Mouse (Mus musculus): ENCODE data around the gene Nsun2.
A peak's percentile ranks its signal among the peaks of the same experiment; 100 is the strongest.
"Not testable (repeated sequence)": the region's sequence is repeated elsewhere in the genome, so short reads cannot be mapped to it uniquely, and the experiment has no call there.

The Nsun2 gene

GRCm38 (mm10) chr13:69555045-69555444 is 21.5 kb downstream of the Nsun2 start:
- no peak for DNase-seq

DNA sequence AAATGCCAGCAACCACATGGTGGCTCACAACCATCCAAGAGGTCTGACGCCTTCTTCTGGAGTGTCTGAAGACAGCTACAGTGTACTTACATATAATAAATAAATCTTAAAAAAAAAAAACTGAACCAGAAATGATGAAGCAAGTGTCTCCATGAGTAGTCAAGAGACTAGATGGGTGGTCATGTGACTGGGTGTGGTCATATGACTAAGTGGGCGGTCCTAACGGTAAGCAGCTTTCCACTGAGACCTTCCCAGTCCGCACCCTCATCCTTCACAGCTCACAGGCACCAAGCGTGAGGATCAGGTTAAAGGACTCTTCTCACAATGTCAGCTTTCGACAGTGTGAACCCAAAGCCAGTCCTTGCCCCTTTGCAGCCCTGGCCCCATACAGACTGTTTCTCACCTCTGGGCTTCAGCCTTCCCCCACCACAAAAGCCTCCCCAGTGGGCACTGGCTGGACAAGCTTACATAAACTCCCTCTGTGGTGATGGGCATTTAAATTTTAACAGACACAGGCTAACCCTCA is 22.5 kb downstream of the Nsun2 start:
- DNase-seq, result no peak

DNA sequence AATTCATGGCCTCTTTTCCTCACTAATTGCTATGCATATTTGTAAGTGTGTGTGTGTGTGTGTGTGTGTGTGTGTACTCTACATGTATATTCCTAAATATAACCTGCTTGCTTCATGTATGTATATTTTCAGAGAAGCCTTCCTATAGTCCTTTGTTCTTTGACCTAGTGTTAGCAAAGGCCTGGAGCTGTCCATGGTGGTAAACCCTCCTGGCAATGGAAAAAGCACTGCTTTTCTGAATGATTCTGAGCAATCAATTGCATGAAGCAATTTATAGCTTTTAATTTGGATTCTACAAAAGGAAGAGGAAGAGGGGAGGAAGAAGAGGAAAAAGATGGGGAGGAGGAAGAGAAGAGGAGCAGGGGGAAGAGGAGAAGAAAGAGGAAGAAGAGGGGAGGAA is 23.2 kb downstream of the Nsun2 start:
- DNase-seq, result no peak

GRCm38 (mm10) chr13:69558098-69558660 is 24.6 kb downstream of the Nsun2 start:
- peak; percentile 53 for DNase-seq

GRCm38 (mm10) chr13:69559291-69559961 is 25.9 kb downstream of the Nsun2 start:
- DNase-seq, result no peak

- DNase-seq, result no peak
Observed at GRCm38 (mm10) chr13:69562004-69562403, 28.5 kb downstream of the Nsun2 start.

DNA sequence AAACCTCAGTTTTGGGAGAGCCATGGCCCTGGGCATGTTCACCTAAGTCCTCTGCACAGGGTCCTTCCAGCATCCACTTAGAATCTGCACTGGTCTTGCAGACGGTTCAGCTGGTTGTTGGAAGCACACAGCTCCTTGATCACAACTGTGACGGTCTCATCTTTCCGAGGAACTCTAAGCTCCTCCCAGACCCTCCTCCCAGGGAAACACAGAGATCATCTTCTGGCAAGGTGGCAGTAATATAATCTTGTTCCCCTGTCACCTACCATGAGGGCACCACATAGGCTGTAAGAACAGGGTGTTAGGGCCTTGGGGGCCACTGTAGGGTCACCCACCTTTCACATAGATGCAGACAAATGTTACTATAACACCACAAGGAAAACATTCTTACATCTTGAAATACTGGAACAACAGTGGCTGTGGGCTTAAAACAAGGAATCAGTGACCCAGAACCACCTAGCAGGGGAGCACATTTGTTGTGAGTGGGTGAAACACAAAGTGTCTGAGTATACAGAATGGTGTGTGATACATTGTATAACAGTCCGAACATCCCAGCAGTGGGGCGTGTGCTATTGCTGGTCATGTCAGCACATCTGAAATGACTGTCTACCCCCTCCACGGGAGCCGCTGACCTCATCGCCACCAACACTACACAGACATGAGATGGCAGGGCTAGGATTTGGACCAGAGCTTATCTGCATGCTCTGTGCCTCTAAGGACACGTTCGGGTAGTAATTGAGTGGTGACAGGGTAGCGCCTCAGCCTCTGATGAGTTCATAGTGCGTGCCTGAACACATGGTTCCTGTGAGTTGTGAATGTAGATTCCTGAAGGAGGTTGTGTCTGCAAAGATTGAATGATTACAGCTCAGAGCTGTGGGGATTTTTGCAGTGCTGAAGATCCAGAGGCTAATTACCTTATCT is 29.4 kb downstream of the Nsun2 start:
- no peak for DNase-seq

DNA sequence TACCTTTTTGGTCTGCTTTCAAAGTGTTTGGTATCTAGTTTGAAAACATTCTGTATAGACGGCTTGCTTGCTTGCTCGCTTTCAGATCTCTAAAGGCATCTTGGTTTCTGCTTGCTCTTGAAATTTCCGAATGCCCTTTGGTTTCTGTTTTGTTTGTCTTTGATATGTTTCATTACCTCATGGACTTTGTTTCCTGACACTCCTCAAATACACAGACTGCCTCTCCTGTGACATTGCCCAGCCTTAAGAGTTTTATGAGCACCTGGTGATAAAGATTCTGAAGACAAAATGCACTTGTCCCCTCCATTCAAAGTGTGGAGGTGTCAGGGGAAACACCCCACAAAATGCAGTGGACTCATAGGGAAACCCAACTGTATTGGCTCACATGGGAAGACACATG is 30.4 kb downstream of the Nsun2 start:
- no peak for DNase-seq

GRCm38 (mm10) chr13:69564573-69564972 is 31.0 kb downstream of the Nsun2 start:
- no peak for DNase-seq

GRCm38 (mm10) chr13:69565401-69565800 is 31.9 kb downstream of the Nsun2 start:
- DNase-seq, result not testable (repeated sequence)

GRCm38 (mm10) chr13:69569201-69569600 is 35.7 kb downstream of the Nsun2 start:
- DNase-seq, result no peak

DNA sequence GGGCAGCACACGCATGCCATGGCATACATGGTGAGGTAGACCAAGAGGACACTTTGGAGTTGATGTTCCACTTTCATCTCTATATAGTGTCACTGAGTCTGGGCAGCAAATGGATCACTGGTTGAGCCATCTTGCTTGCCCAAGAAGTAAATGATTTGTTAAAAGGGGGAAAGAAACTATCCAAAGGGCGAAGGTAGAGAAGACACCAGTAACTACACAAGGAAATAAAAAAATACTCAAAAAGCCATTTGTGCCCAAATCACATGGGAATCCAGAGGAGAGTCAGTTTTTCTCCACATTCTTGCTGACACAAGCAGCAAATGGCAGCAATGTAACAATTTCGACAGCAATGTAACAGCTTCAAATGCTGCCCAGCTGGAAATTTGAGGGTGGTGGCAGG is 39.0 kb downstream of the Nsun2 start:
- no peak for DNase-seq

DNA sequence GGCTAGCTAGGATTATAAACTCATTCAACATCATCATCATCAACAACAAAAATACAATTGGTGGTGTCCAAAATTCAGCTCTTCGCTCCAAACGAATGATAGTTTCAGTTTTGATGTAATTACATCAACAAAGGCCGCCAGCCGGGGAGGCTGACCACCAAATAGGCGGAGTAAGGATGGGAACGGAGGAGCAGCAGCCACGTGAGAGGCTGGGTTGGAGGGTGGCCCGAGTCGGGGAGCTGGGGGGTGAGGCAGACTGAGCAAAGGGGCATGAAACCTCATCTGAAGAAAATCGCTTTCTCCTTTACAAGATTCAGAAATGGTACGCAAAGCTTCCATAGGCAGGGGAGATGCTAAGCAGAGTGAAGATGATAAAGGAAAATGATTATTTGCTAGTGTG is 43.1 kb downstream of the Nsun2 start:
- DNase-seq, result peak; percentile 27

- no peak for DNase-seq
Observed at GRCm38 (mm10) chr13:69577181-69577834, 43.8 kb downstream of the Nsun2 start.

DNA sequence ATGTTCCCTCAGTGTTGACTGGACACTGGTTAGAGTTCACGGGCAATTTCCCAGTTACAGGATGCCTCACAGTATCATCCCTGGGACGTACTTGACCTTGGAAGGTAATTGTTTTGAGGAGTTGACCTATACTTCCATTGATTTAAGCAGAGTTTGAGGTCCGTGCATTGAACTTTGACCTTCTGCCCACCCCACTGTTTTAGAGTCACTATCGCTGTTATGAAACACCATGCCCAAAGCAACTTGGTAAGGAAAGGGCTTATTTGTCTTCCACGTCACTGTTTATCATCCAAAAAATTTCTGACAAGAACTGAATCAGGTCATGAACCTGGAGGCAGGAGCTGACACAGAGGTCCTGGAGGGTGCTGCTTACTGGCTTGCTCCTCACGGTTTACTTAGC is 48.9 kb downstream of the Nsun2 start:
- DNase-seq, result no peak

DNA sequence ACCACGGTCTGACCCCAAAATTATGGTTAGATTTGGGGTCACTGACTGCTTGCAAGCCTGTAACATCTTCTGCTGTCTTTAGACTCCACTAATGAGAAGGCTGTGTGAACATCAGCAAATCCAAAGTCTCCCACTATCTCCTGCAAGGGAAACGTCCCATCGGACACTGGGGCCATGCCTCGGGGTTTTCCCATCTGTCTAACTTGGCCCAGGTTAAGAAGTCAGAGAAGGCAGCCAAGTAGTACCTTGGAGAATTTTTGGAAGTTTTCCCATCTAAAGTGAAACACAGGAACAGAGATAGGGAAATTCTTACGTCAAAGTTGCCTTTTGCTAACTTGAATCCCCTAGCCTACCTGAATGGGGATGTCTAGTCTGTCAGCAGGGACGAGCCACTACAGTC is 50.0 kb downstream of the Nsun2 start:
- no peak for DNase-seq

DNA sequence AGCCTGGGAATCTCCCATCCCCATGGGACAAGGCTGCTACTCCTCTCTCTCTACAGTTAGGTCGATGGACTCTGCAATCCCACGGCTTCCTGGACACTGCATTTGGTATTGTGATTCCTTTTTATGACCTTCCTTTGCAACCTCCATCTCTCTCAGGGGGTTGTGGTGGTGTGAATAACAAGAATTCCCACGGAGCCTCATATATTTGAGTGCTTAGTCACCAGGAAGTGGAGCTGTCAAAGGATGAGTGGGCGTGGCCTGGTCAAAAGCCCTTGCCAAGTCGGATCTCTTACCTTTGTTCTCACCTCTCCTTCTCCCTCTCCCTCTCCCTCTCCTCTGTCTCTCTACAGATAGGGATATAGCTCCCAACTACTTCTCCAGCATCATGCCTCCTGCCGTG is 52.3 kb downstream of the Nsun2 start:
- DNase-seq, result no peak

DNA sequence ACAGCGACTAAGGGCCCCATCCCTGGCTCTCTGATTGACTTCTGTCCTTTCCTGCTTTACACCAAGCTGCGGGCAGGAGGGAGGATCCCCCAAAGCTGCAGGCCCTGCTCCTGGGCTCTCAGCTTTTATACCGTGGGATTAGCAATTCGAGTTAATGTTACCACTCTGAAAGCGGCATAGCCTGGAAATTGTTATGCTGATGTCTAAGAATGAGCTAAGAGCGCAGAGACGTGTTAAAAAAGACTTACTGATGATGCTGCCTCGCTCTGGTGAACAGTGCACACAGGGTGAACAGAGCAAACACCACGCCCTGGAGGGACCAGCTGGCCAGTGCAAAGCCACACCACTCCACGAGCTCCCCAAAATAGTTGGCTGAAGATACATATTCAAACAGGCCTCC is 52.8 kb downstream of the Nsun2 start:
- DNase-seq, result no peak

GRCm38 (mm10) chr13:69587849-69588248 is 54.3 kb downstream of the Nsun2 start:
- DNase-seq, result no peak

- no peak for DNase-seq
Observed at GRCm38 (mm10) chr13:69588263-69588662, 54.7 kb downstream of the Nsun2 start.

- no peak for DNase-seq
Observed at GRCm38 (mm10) chr13:69591338-69591737, 57.8 kb downstream of the Nsun2 start.

DNA sequence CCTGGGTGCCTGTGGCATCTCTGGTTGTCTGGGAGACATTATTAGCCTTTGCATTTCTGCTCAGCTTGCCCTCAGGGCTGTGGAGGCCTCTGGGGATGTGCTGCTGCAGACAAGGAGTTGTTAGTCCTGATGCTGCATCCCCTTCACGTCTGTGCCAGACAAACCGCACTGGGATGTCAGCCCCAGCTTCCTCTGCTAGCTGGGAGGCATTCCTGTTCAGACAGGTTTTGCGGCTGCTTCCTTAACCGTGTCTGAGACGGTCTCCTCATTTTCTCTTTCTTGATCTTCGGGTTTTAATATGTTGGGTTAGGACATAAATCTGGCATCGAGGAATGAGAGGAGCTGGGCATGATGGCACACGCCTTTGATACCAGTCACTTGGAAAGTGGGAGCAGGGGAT is 58.7 kb downstream of the Nsun2 start:
- no peak for DNase-seq

GRCm38 (mm10) chr13:69593453-69593852 is 59.9 kb downstream of the Nsun2 start:
- DNase-seq, result no peak

Data from cerebellum, adult 11 months (tissue).